Mouse (Mus musculus) limb, embryonic 15.5 days (tissue): ENCODE measurements around the gene Bglap2. TPM values are rescaled to one million over a fixed set of nuclear protein-coding genes. Genes with fewer than 3 reads are reported as not detected.
"Not testable (repeated sequence)": the region's sequence is repeated elsewhere in the genome, so short reads cannot be mapped to it uniquely, and the experiment has no call there.

Experiments
- ATAC-seq: fragments of 200-750 bp; cut with Nextera tagmentation; 2 replicates; pipeline ENCODE4 v1.8.0; 2017; ENCODE audit warnings: low read depth, moderate TSS enrichment; ENCODE audit not compliant: insufficient number of reproducible peaks, low FRiP score, low TSS enrichment
- H3K27ac ChIP-seq: fragments of 300-500 bp; sonication (generic); 2 replicates; pipeline ENCODE4 v1.5.1; 2015; ENCODE audit warnings: moderate library complexity, mild to moderate bottlenecking, inconsistent platforms
- H3K27me3 ChIP-seq: fragments of 300-500 bp; sonication (generic); 2 replicates; pipeline ENCODE4 v1.6.1; 2015; ENCODE audit warnings: inconsistent platforms
- H3K36me3 ChIP-seq: fragments of 300-500 bp; sonication (generic); 2 replicates; pipeline ENCODE4 v1.6.1; 2015; ENCODE audit warnings: inconsistent platforms
- H3K4me1 ChIP-seq: fragments of 300-500 bp; sonication (generic); 2 replicates; pipeline ENCODE4 v1.6.1; 2015; ENCODE audit warnings: inconsistent platforms
- H3K4me2 ChIP-seq: fragments of 300-500 bp; sonication (generic); 2 replicates; pipeline ENCODE4 v1.6.1; 2015; ENCODE audit warnings: mild to moderate bottlenecking, inconsistent platforms
- H3K4me3 ChIP-seq: fragments of 300-500 bp; sonication (generic); 2 replicates; pipeline ENCODE4 v1.5.1; 2015; ENCODE audit warnings: mild to moderate bottlenecking, inconsistent platforms
- H3K9ac ChIP-seq: fragments of 300-500 bp; sonication (generic); 2 replicates; pipeline ENCODE4 v1.6.1; 2015; ENCODE audit warnings: inconsistent platforms
- H3K9me3 ChIP-seq: fragments of 300-500 bp; sonication (generic); 2 replicates; pipeline ENCODE4 v1.6.1; 2016; ENCODE audit warnings: inconsistent platforms
- WGBS: fragments of 180-500 bp; shearing (Covaris S2); methylation state at CpG from one replicate; pipeline ENCODE4 v1.1.7; 2015; 5-methylcytosine and 5-hydroxymethylcytosine counted together
- polyA plus RNA-seq: library from polyadenylated mRNA; unstranded; fragments of >200 nt; fragmentation: Nextera tagmentation; extraction: Ambion mirVana; gene quantifications from 2 replicates; pipeline ENCODE4 v1.2.1, GENCODE M21; 2015

Gene Bglap2
- polyA plus RNA-seq, 1 experiment from 2014 or later: 1.5 TPM

- not testable (repeated sequence) for H3K9me3 ChIP-seq, H3K4me1 ChIP-seq, H3K36me3 ChIP-seq, H3K9ac ChIP-seq, H3K27me3 ChIP-seq
- ATAC-seq: 0 out of 2 replicates have a peak, but pooled peaks have one; percentile 69
- peak overlapping the region; percentile 27 for H3K4me3 ChIP-seq
- 7% methylated on average over 20 of the region's 22 CpGs for WGBS
- peak overlapping the region; percentile 43 for H3K4me2 ChIP-seq
- peak overlapping the region; percentile 50; the same call in 1 of the 2 replicates for H3K27ac ChIP-seq
Measured at GRCm38 (mm10) chr3:88381389-88382315, 3.2 kb upstream of the Bglap2 start.

GRCm38 (mm10) chr3:88376644-88377043, 1.9 kb downstream of the Bglap2 start:
- not testable (repeated sequence) for H3K4me1 ChIP-seq, ATAC-seq, H3K27ac ChIP-seq, H3K27me3 ChIP-seq, H3K9ac ChIP-seq, H3K9me3 ChIP-seq, H3K36me3 ChIP-seq
- peak overlapping the region; percentile 25; the same call in 1 of the 2 replicates for H3K4me3 ChIP-seq
- 22% methylated on average over 7 of the region's 7 CpGs for WGBS
- H3K4me2 ChIP-seq: peak overlapping the region; percentile 56

DNA sequence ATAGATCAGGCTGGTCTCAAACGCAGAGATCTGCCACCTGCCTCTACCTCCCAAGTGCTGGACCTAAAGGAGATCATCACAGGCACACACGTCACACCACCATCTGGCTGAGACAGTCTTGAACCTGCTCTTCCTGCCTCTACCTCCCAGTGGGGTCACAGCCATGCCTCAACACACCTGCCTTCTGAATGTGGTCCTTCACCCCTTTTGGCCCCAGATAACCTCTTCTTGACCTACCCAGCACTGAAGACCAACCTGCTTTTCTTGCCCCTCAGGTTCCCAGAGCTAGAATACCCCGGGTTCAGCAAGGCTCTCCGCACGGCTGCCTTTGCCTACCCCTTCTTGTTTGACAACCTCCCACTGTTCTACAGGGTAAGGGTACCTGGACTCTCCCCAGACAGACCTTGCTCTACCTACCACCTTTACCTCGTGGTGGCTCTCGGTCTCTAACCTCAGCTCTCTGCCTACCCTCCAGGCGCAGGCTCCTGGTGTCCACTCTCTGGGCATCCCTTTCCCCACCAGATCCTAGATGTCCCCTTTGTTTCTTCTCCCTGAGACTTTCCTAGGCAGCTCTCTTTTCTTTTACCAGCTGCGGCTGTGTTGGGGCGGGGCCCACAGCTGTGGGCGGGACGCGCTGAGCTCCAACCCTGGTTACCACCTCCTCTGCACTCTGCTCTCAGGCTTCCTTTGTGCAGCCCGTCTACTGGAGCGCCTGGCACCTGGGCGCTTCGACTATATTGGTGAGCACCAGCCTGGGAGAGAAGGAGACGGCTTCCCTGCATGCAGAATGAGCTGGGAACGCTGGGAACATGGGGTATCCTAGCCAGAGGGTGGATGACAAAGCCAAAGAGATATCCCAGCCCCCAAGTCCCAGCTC, 2.5 kb downstream of the Bglap2 start:
- peak overlapping the region; percentile 56 for H3K4me2 ChIP-seq
- not testable (repeated sequence) for H3K9me3 ChIP-seq, H3K4me1 ChIP-seq, H3K9ac ChIP-seq, H3K27me3 ChIP-seq, H3K36me3 ChIP-seq
- peak; percentile 76 for ATAC-seq
- 10% methylated on average over 19 of the region's 19 CpGs for WGBS
- peak overlapping the region; percentile 25 for H3K4me3 ChIP-seq
- H3K27ac ChIP-seq: peak overlapping the region; percentile 59

- H3K4me3 ChIP-seq, H3K9me3 ChIP-seq, H3K4me1 ChIP-seq, H3K9ac ChIP-seq, H3K36me3 ChIP-seq, H3K27me3 ChIP-seq, H3K27ac ChIP-seq, ATAC-seq, H3K4me2 ChIP-seq: not testable (repeated sequence)
- 90% methylated on average over 9 of the region's 9 CpGs for WGBS
Measured at GRCm38 (mm10) chr3:88372643-88373042, 5.9 kb downstream of the Bglap2 start, which contains the start of gene Bglap3. Gene Bglap3 (minus strand): TSS chr3:88372743.

DNA sequence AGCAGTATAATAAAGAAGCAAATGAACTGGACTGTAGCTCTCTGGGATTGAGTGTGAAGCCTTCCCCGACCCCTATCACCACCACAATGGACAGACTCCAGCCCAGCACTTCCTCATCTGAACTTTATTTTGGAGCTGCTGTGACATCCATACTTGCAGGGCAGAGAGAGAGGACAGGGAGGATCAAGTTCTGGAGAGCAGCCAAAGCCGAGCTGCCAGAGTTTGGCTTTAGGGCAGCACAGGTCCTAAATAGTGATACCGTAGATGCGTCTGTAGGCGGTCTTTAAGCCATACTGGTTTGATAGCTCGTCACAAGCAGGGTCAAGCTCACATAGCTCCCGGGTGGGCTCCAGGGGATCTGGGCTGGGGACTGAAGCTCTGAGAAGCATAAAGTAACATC, 10.0 kb downstream of the Bglap2 start:
- 73% methylated on average over 7 of the region's 7 CpGs for WGBS
- not testable (repeated sequence) for ATAC-seq, H3K27ac ChIP-seq

DNA sequence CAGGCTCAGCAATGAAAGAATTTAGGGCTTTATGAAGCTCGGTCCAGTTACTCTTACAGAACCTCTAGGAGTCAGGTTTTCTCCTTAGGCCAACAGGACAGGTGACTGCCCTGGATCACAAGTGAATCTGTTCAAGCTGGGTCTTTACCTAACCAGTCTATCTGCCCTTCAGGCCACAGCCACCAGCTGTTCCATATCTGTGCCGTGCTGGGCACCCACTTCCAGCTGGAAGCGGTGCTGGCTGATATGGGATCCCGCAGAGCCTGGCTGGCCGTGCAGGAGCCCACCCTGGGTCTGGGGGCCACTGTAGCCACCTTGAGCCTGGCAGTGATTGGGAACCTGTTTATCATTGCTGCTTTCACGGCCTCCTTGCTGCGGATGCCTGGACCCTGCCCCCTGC, 11.0 kb downstream of the Bglap2 start:
- ATAC-seq: not testable (repeated sequence)

More for the DNA sequence above, 10.0 kb downstream of the Bglap2 start:
- H3K4me3 ChIP-seq, H3K4me2 ChIP-seq, H3K9me3 ChIP-seq, H3K9ac ChIP-seq, H3K36me3 ChIP-seq: not testable (repeated sequence)
- Histone ChIP-seq H3K27me3 (peaks cover 17% of the 10 kb centered on the region), H3K4me1 (peaks cover 13% of the 10 kb centered on the region)

GRCm38 (mm10) chr3:88366830-88367428, 11.6 kb downstream of the Bglap2 start:
- 6% methylated on average over 22 of the region's 22 CpGs for WGBS

More for the DNA sequence above, 11.0 kb downstream of the Bglap2 start:
- peak overlapping the region; percentile 43 for H3K4me2 ChIP-seq
- H3K4me3 ChIP-seq, H3K9me3 ChIP-seq, H3K27ac ChIP-seq, H3K9ac ChIP-seq, H3K36me3 ChIP-seq: not testable (repeated sequence)
- H3K4me1 ChIP-seq: peaks cover 13% of the 10 kb centered on the region
- 52% methylated on average over 3 of the region's 7 CpGs for WGBS
- peaks cover 17% of the 10 kb centered on the region for H3K27me3 ChIP-seq

DNA sequence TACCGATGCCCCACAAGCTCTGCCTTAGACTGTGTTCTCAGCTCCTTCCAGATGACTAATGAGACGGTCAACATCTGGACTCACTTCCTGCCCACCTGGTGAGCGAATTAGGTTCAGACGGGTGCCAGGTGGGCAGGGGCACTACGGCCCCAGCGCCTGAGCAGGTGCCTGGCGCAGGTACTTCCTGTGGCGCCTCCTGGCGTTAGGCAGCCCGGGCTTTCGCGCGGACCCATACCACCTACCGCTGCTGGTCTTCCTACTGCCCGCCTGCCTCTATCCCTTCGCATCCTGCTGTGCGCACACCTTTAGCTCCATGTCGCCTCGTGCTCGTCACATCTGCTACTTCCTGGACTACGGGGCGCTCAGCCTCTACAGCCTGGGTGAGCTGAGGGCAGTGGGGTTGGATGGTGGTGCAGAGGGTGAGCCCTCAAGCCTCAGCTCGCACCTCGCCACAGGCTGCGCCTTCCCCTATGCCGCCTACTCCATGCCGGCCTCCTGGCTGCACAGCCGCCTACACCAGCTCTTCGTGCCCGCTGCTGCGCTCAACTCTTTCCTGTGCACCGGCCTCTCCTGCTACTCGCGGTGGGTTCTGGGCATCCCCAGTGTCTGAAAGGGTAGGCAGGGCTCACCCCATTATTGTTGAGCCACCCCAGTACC, 12.7 kb downstream of the Bglap2 start:
- Histone ChIP-seq H3K4me1 (peaks cover 13% of the 10 kb centered on the region), H3K9ac (no peak overlapping the region), H3K27ac (no peak overlapping the region), H3K9me3 (no peaks in the 10 kb centered on the region), H3K4me3 (no peak overlapping the region), H3K27me3 (peaks cover 17% of the 10 kb centered on the region), H3K36me3 (peaks cover 15% of the 10 kb centered on the region), H3K4me2 (no peak overlapping the region)
- 31% methylated on average over 34 of the region's 34 CpGs for WGBS
- ATAC-seq: no peak

More at GRCm38 (mm10) chr3:88366830-88367428, 11.6 kb downstream of the Bglap2 start:
- not testable (repeated sequence) for H3K9me3 ChIP-seq, H3K27ac ChIP-seq, H3K9ac ChIP-seq, H3K36me3 ChIP-seq
- Histone ChIP-seq H3K4me1 (peaks cover 13% of the 10 kb centered on the region), H3K4me3 (peak overlapping the region; percentile 27), H3K4me2 (peak overlapping the region; percentile 43), H3K27me3 (peaks cover 17% of the 10 kb centered on the region)
- peak; percentile 50; the same call in 1 of the 2 replicates for ATAC-seq

- Histone ChIP-seq H3K27me3 (peaks cover 17% of the 10 kb centered on the region), H3K9ac (0 out of 2 replicates have a peak within 1 kb of the TSS, but pooled peaks have one; percentile 12), H3K4me2 (peak within 1 kb of the TSS; percentile 41), H3K4me1 (peaks cover 13% of the 10 kb centered on the region), H3K36me3 (peaks cover 30% of the 10 kb centered on the region), H3K4me3 (peak within 1 kb of the TSS; percentile 28), H3K9me3 (no peaks in the 10 kb centered on the region), H3K27ac (peak within 1 kb of the TSS; percentile 62)
- 3% methylated on average over 16 of the region's 16 CpGs for WGBS
- no peak for ATAC-seq
Measured at GRCm38 (mm10) chr3:88364337-88364736, 14.2 kb downstream of the Bglap2 start, which contains the start of gene Paqr6. Gene Paqr6 (plus strand): TSS chr3:88364584.

DNA sequence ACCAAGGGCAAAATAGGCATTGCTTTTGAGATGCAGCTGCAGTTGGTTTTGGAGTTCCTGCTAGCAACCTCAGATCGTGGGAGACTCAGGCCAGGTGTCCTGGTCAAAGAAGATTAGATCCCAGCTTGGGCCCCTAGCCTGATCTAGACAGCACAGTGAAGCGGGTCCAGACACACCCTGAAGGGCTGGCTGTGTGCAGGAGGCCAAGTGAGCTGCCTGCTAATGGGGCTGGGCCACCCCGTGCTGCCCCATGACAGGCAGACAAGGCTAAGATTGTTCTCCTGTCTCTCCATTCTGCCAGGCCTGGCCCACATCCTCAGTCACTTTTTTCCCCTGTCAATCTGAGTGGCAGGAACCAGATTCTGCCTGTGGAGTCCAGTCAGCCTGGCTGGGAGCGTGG, 14.8 kb downstream of the Bglap2 start:
- Histone ChIP-seq H3K9me3 (no peaks in the 10 kb centered on the region), H3K27ac (peak overlapping the region; percentile 62; the same call in 1 of the 2 replicates)
- 0 out of 2 replicates have a peak, but pooled peaks have one; percentile 13 for ATAC-seq

More for the DNA sequence above, 14.8 kb downstream of the Bglap2 start:
- H3K4me3 ChIP-seq: no peak overlapping the region
- H3K9ac ChIP-seq: no peak overlapping the region
- peaks cover 13% of the 10 kb centered on the region for H3K4me1 ChIP-seq
- peaks cover 17% of the 10 kb centered on the region for H3K27me3 ChIP-seq
- WGBS: 41% methylated on average over 4 of the region's 4 CpGs
- peaks cover 36% of the 10 kb centered on the region for H3K36me3 ChIP-seq
- no peak overlapping the region for H3K4me2 ChIP-seq
